Mouse (Mus musculus) embryonic facial prominence, embryonic 14.5 days (tissue): Measurements from ENCODE around the gene Cox5a. TPM values are rescaled to one million over a fixed set of nuclear protein-coding genes. Genes with fewer than 3 reads are reported as not detected.
A peak's percentile ranks its signal among the peaks of the same experiment; 100 is the strongest.

Source experiments
- ATAC-seq: fragments of 200-750 bp; cut with Nextera tagmentation; 2 replicates; pipeline ENCODE4 v1.8.0; 2017; ENCODE audit warnings: low read depth, moderate number of reproducible peaks, moderate TSS enrichment
- DNase-seq: peaks from one replicate; pipeline ENCODE4 v3.0.0-alpha.2; 2015; ENCODE audit warnings: low spot score
- H3K27ac ChIP-seq: fragments of 300-500 bp; sonication (generic); replicated peaks from 2 replicates; pipeline ENCODE4 v1.5.1; 2014; ENCODE audit warnings: low read depth, mild to moderate bottlenecking, low read length, moderate library complexity
- H3K27me3 ChIP-seq: fragments of 300-500 bp; sonication (generic); replicated peaks from 2 replicates; pipeline ENCODE4 v1.6.1; 2014; ENCODE audit warnings: low read length; ENCODE audit not compliant: control insufficient read depth, insufficient read depth
- H3K36me3 ChIP-seq: fragments of 300-500 bp; sonication (generic); 2 replicates; pipeline ENCODE4 v1.6.1; 2014; ENCODE audit warnings: low read length, mixed read lengths; ENCODE audit not compliant: control insufficient read depth, insufficient read depth
- H3K4me1 ChIP-seq: fragments of 300-500 bp; sonication (generic); 2 replicates; pipeline ENCODE4 v1.6.1; 2014; ENCODE audit warnings: antibody characterized with exemption, low read length; ENCODE audit not compliant: control insufficient read depth, insufficient read depth
- H3K4me2 ChIP-seq: fragments of 300-500 bp; sonication (generic); 2 replicates; pipeline ENCODE4 v1.6.1; 2014; ENCODE audit warnings: low read depth, mild to moderate bottlenecking, low read length, moderate library complexity, mixed read lengths
- H3K4me3 ChIP-seq: fragments of 300-500 bp; sonication (generic); 2 replicates; pipeline ENCODE4 v1.5.1; 2014; ENCODE audit warnings: low read depth, mild to moderate bottlenecking, low read length
- H3K9ac ChIP-seq: fragments of 300-500 bp; sonication (generic); 2 replicates; pipeline ENCODE4 v1.6.1; 2014; ENCODE audit warnings: low read depth, mild to moderate bottlenecking, low read length, moderate library complexity, mixed read lengths
- H3K9me3 ChIP-seq: fragments of 300-500 bp; sonication (generic); 2 replicates; pipeline ENCODE4 v1.6.1; 2016; ENCODE audit warnings: low read length; ENCODE audit not compliant: control insufficient read depth
- WGBS: fragments of 180-500 bp; shearing (Covaris S2); extraction: QIAGEN DNeasy Blood & Tissue Kit; methylation state at CpG from one replicate; pipeline ENCODE4 v1.1.7; 2014; 5-methylcytosine and 5-hydroxymethylcytosine counted together
- polyA plus RNA-seq: library from polyadenylated mRNA; unstranded; fragments of >200 nt; fragmentation: Nextera tagmentation; extraction: Ambion mirVana; gene quantifications from 2 replicates; pipeline ENCODE4 v1.2.1, GENCODE M21; 2014

The Cox5a gene
- polyA plus RNA-seq, 1 experiment from 2014 or later: 555 TPM

DNA sequence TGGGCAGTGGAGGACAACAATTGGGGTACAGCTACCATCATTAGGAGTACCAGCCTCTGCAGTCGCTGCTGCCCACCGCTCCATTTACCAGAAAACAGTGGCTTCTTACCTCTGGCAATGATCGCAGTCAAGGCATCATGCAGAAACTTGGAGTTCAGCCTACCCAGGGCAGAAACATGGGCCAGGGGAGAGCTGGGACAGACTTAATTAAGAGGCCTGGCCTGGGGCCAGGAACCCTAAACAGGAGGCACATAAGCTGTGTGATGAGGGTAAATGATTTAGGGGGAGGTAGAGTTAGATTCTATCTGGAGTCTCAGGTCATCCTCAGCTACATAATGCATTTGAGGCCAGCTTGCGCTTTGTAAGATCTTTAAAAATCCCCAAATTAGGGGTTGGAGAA lies 28.1 kb downstream of the Cox5a start:
- Histone ChIP-seq H3K4me3 (no peak overlapping the region), H3K9ac (no peak overlapping the region), H3K4me2 (no peak overlapping the region), H3K9me3 (no peaks in the 10 kb centered on the region), H3K4me1 (peaks cover 6% of the 10 kb centered on the region; the same call in 1 of the 2 replicates), H3K27ac (no peak overlapping the region), H3K27me3 (no peaks in the 10 kb centered on the region), H3K36me3 (peaks cover 63% of the 10 kb centered on the region)
- ATAC-seq: no peak
- DNase-seq: no peak
- WGBS: 90% methylated on average over 4 of the region's 4 CpGs

DNA sequence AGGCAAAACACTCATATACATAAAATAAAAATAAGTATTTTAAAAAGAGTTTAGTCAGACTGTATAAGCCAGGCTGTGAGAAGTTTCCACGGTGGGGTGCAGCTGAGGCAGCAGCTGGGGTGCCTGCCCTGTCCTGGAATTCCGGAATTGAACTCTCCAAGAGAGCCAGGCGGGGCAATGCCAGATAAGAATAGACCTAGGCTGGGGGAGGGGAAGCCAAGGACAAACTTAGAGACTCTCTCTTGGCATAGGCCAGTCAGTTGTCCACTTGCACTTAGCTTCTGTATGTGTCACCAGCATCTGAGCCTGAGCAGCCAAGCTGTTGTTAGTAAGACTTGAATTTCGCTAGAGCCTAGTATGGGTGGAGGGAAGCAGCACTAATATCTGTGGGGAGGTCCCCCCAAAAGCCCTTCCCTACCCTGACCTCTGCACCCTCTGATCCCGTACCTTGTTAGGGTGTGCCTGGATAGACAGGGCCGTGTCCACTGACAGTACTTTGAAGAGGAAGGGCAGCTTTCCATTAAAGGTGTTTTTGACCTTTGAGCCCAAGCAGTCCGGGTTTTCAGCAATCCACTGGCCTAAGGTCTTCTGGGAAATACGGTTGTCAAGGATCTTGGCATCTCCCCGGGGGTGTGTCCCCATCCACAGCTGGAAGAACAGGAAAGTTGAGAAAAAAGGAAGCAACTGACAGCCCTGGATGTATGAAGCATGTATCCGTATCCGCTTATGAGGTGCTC lies 29.2 kb downstream of the Cox5a start:
- Histone ChIP-seq H3K4me3 (no peak overlapping the region), H3K9ac (no peak overlapping the region), H3K4me1 (peaks cover 6% of the 10 kb centered on the region; the same call in 1 of the 2 replicates), H3K9me3 (no peaks in the 10 kb centered on the region), H3K4me2 (no peak overlapping the region), H3K36me3 (peaks cover 52% of the 10 kb centered on the region), H3K27ac (no peak overlapping the region), H3K27me3 (no peaks in the 10 kb centered on the region)
- 83% methylated on average over 11 of the region's 11 CpGs for WGBS
- peak; percentile 28 for DNase-seq
- ATAC-seq: no peak

DNA sequence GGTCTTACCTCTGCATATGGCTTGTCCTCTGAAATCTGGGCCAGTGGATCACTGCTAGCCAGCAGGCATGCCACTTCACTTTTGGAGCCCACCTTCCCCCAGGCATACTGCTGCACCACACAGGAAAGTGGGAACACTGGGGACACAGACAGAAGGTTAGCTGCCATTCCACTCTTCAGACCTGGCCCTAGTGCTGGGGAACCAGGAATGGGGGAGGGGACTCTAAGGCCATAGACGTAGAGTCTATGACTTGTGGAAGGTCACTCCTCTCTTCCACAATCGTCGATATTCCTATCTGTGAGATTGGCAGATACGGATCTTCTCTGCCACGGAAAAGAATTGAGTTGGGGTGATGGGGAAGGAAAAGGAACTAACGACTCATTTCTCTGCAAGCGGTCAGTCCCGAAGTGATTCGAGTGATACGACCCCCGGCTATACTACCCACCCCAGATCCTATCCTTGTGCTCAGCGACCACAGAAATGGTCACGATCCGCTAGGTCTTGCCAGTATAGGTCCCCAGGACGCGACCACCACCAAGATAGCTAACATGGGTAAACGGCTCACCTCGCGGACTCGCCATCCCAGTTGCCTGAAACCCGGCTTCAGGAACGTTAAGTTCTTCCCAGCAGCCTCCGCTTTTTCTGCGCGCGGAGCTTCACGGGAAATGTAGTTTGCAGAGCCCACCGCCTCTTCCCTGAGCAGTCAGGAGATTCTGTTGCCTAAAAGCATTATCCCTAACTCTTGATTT lies 31.2 kb downstream of the Cox5a start, which contains the start of gene Mpi:
Gene Mpi, minus strand, starts transcription at position 625 of the 749 bp plus-strand sequence.
- under 1% methylated on average over 28 of the region's 28 CpGs for WGBS
- Histone ChIP-seq H3K9ac (peak within 1 kb of the TSS; percentile 74), H3K9me3 (no peaks in the 10 kb centered on the region), H3K27ac (no peak within 1 kb of the TSS), H3K4me2 (peak within 1 kb of the TSS; percentile 77), H3K4me1 (peaks cover 6% of the 10 kb centered on the region; the same call in 1 of the 2 replicates), H3K4me3 (peak within 1 kb of the TSS; percentile 70), H3K36me3 (peaks cover 35% of the 10 kb centered on the region), H3K27me3 (no peaks in the 10 kb centered on the region)
- DNase-seq: peak; percentile 81
- ATAC-seq: peak; percentile 47

DNA sequence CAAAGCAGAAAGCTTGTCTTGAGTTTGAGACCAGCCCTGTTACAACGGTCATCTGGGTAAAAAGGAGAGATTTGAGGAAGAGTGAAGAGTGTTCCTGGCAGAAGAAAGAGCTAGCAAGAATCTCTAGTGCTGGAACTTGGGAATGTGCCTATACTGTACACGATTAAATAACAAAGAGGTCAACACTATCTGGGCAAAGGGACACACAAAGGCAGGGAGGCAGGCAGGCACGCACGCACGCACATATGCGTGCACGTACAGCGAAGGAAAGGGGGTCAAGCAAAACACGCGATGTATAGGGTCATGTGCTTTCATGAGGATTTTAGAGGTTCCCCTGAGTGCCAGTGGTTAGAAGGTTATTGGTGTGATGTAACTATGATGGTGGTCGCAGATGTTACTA lies 32.0 kb downstream of the Cox5a start:
- Histone ChIP-seq H3K4me3 (no peak overlapping the region), H3K9me3 (no peaks in the 10 kb centered on the region)
- 78% methylated on average over 11 of the region's 11 CpGs for WGBS

DNA sequence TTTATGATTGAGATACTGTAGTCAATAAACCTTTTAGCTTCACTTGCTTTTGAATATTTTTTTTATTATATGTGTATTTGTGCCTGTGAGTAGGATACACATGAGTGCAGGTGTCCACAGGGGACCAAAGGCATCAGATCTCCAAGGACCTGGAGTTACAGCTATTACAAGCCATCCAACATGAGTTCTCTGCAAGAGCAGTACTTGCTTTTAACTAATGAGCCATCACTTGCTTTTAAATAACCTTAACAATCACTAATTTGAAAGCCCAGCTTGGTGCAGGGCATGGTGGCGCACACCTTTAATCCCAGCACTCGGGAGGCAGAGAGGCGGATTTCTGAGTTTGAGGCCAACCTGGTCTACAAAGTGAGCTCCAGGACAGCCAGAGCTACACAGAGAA lies 33.7 kb downstream of the Cox5a start:
- H3K4me1 ChIP-seq: peaks cover 6% of the 10 kb centered on the region; the same call in 1 of the 2 replicates
- H3K36me3 ChIP-seq: peaks cover 13% of the 10 kb centered on the region; the same call in 1 of the 2 replicates
- ATAC-seq: no peak
- no peak overlapping the region for H3K27ac ChIP-seq
- no peak for DNase-seq
- no peak overlapping the region for H3K4me3 ChIP-seq
- no peaks in the 10 kb centered on the region for H3K27me3 ChIP-seq
- H3K9me3 ChIP-seq: no peaks in the 10 kb centered on the region
- H3K4me2 ChIP-seq: no peak overlapping the region
- H3K9ac ChIP-seq: no peak overlapping the region
- 40% methylated on average over 3 of the region's 3 CpGs for whole genome bisulfite sequencing

More for the DNA sequence above, 32.0 kb downstream of the Cox5a start:
- H3K4me1 ChIP-seq: peaks cover 6% of the 10 kb centered on the region; the same call in 1 of the 2 replicates
- no peak overlapping the region for H3K4me2 ChIP-seq
- no peaks in the 10 kb centered on the region for H3K27me3 ChIP-seq
- peaks cover 27% of the 10 kb centered on the region for H3K36me3 ChIP-seq
- DNase-seq: no peak
- no peak overlapping the region for H3K9ac ChIP-seq
- ATAC-seq: no peak
- no peak overlapping the region for H3K27ac ChIP-seq

DNA sequence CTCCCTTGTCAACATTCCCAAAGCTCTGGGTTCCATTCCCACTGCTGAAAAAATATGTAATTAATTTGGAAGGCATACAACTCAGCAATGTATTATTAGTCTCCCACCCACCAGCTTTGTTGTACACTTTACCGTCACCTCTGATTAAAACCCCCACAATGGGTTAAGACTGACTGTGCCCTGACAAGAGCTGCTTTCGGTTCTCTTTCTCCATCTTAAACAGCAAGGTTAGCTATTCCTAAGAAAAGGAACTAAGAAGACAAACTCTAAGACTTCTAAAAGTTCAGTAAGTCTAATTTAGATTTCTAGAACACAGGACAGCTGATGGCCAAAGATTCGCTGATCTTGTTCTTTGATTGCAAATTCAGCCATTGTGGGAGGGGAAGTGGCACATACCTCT lies 36.1 kb downstream of the Cox5a start:
- Histone ChIP-seq H3K27me3 (no peaks in the 10 kb centered on the region), H3K4me3 (no peak overlapping the region), H3K9ac (no peak overlapping the region), H3K27ac (no peak overlapping the region), H3K4me2 (no peak overlapping the region), H3K4me1 (peaks cover 15% of the 10 kb centered on the region), H3K36me3 (no peaks in the 10 kb centered on the region), H3K9me3 (no peaks in the 10 kb centered on the region)
- ATAC-seq (no peak), DNase-seq (no peak)
- WGBS: 77% methylated on average over 3 of the region's 3 CpGs

DNA sequence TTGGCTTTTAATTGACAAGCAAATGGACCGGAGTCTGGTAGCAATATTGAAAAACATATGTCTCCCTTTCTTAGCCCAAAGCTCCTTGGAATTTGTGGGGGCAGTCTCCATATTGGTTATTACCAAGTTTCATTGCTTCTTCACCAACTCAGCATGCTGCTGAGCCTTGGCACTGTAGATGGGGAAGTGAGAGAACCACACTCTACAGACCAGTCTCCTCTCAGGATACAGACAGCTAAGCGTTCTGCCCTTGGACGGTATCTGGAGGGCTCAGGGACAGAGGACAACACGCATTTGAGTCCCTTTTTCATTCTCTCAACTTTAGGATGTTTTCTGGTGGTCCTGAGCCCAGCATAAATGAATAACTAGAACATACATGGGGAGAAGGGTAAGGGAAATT lies 37.6 kb downstream of the Cox5a start:
- Histone ChIP-seq H3K27me3 (no peaks in the 10 kb centered on the region), H3K27ac (no peak overlapping the region), H3K36me3 (no peaks in the 10 kb centered on the region), H3K9me3 (no peaks in the 10 kb centered on the region), H3K4me1 (peaks cover 21% of the 10 kb centered on the region), H3K4me2 (no peak overlapping the region), H3K9ac (no peak overlapping the region), H3K4me3 (no peak overlapping the region)
- ATAC-seq: no peak
- WGBS: 81% methylated on average over 4 of the region's 4 CpGs
- DNase-seq: no peak

DNA sequence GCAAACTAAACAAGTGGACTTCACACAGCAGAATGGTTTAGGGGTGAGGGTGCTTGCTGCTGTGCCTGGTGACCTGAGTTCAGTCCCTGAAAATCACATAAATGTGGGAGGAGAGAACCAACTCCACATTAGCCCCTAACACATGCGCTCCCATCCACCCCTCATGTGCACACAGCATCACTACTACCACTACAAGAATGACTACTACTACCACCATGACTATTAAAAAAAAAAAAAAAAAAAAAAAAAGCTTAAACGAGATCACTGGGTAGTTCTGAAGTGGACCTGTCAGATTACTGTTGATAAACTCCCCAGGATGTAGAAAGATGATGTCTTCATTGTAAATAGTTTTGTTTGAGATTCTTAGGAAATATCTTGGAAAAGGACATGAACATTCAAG lies 38.5 kb downstream of the Cox5a start:
- H3K27me3 ChIP-seq: no peaks in the 10 kb centered on the region
- H3K9ac ChIP-seq: no peak overlapping the region
- no peak for ATAC-seq
- no peak overlapping the region for H3K4me2 ChIP-seq
- H3K4me3 ChIP-seq: no peak overlapping the region
- no peaks in the 10 kb centered on the region for H3K36me3 ChIP-seq
- H3K27ac ChIP-seq: no peak overlapping the region
- DNase-seq: no peak
- H3K9me3 ChIP-seq: no peaks in the 10 kb centered on the region
- WGBS: 77% methylated on average over 2 of the region's 2 CpGs
- H3K4me1 ChIP-seq: peaks cover 21% of the 10 kb centered on the region
